Mouse (Mus musculus) kidney, adult 2 months (tissue): ENCODE measurements around the gene Abcd3.

Source experiments
- CTCF ChIP-seq: fragments of 200-500 bp; conservative IDR thresholded peaks from 2 replicates; pipeline ENCODE4 v1.5.1; 2011; ENCODE audit warnings: low read depth, mild to moderate bottlenecking, control low read depth, low read length, moderate library complexity, mixed read lengths; ENCODE audit not compliant: insufficient read depth, insufficient read length
- POLR2A ChIP-seq: fragments of 200-500 bp; IDR thresholded peaks from one replicate; pipeline ENCODE4 v1.6.1; 2011; ENCODE audit warnings: low read depth, low read length, control low read depth

DNA sequence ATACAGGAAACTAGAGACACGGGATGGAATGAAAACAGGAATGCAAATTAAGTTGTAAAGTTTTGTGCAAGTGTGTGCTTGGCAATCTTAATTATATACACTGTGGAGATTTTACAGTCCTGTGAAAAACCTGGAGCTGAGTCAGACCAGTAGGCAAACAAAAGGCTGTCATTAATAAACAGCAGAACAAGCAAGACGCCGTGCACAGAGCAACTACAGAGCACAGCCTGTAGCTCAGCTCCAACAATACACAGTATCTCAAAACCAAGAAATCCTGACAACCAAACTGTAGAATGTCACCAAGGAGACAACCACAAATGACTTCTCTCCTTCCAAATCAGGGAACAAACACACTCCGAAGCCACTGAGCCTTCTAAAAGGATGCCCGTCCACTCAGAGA, 24.7 kb downstream of the Abcd3 start:
- no peak for TF ChIP-seq POLR2A
- TF ChIP-seq CTCF: no peak
